Mouse (Mus musculus) stomach, postnatal 0 days (tissue): ENCODE data around the gene Commd6.

Experiments
- CTCF ChIP-seq: IDR thresholded peaks from 2 replicates; pipeline ENCODE4 v1.5.1; 2016; ENCODE audit warnings: antibody characterized with exemption, low read depth, mild to moderate bottlenecking, moderate library complexity
- EP300 ChIP-seq: optimal IDR thresholded peaks from 2 replicates; pipeline ENCODE3; 2016; ENCODE audit warnings: antibody characterized with exemption

DNA sequence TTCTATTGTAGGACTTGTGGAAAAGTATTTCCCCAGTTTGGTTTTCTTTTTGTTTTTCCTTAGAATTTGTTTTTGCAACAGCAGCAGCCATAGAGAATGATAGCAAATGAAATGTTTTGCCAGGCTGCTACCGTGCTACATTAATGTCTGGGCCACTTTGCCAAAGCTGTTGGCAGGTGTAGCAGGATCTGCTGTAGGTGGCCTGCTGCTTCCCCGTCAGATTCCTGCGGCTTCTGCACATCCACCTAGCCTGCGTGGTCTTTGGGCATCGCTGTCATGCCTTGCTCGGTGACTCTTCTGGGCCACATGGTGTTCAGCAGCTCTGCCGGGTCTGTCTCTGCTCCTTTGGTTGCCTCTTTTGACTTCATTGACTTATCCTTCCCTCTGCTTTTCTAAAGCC lies 28.1 kb upstream of the Commd6 start:
- TF ChIP-seq CTCF (no peak), EP300 (no peak)
